8 mouse cellular contexts compared by ENCODE assay signal in genomic region chr8:124925544-124926266, GRCm38 (mm10). TPM values are rescaled to one million over a fixed set of nuclear protein-coding genes. Genes with fewer than 3 reads are reported as not detected.
DNase-seq lines count a peak whose midpoint lies in the region; ATAC-seq and TF ChIP-seq lines count a peak whose summit lies in the region.

No protein-coding gene starts in this region.

- H3K27me3 ChIP-seq in heart, embryonic 15.5 days = no peaks in the 10 kb centered on the region
- H3K27me3 ChIP-seq in liver, postnatal 0 days (ENCODE audit: insufficient read depth, low read length) = no peaks in the 10 kb centered on the region

- H3K36me3 ChIP-seq in heart, embryonic 15.5 days = no peaks in the 10 kb centered on the region
- H3K36me3 ChIP-seq in liver, postnatal 0 days (replicated peaks; ENCODE audit: insufficient read depth, low read length) = no peaks in the 10 kb centered on the region

- no peak for DNase-seq in heart, postnatal 36 days
- DNase-seq in 3T3-L1 (ENCODE audit: low read depth, low spot score) = peak; percentile 52
- DNase-seq in liver, postnatal 0 days = peak; percentile 25
- no peak for DNase-seq in frontal cortex, postnatal 14 days (ENCODE audit: low spot score in 2 of 2)
- DNase-seq in gastrocnemius, postnatal 36 days = no peak

- no peak for ATAC-seq in heart, embryonic 15.5 days (replicated peaks; ENCODE audit: insufficient number of reproducible peaks, insufficient read depth, low FRiP score, low read depth)
- ATAC-seq in liver, postnatal 0 days = peak; percentile 57
- no peak for ATAC-seq in erythroid progenitor cell, adult 5-6 weeks (replicated peaks; ENCODE audit: low FRiP score, poor library complexity, severe bottlenecking)

- 28% methylated on average over 14 of the region's 14 CpGs for WGBS in heart, embryonic 15.5 days
- 21% methylated on average over 14 of the region's 14 CpGs for WGBS in bone marrow, adult 2 months
- WGBS in liver, postnatal 0 days (ENCODE audit: insufficient replicate concordance) = 25% methylated on average over 14 of the region's 14 CpGs

- H3K27ac ChIP-seq in heart, embryonic 15.5 days = peak overlapping the region; percentile 85
- 0 out of 2 replicates have a peak overlapping the region, but pooled peaks have one; percentile 4 for H3K27ac ChIP-seq in bone marrow, adult 2 months (ENCODE audit: control insufficient read depth, insufficient read depth, low read depth, low read length, poor library complexity)
- peak overlapping the region; percentile 26; the same call in 1 of the 2 replicates for H3K27ac ChIP-seq in liver, postnatal 0 days (ENCODE audit: low read depth)

- no peak overlapping the region for H3K4me3 ChIP-seq in heart, embryonic 15.5 days
- no peak overlapping the region for H3K4me3 ChIP-seq in bone marrow, adult 2 months (replicated peaks; ENCODE audit: control insufficient read depth, low read depth, low read length)
- no peak overlapping the region for H3K4me3 ChIP-seq in liver, postnatal 0 days (ENCODE audit: low read depth, low read length)

- H3K9ac ChIP-seq in heart, embryonic 15.5 days = 0 out of 2 replicates have a peak overlapping the region, but pooled peaks have one; percentile 15
- H3K9ac ChIP-seq in liver, postnatal 0 days (replicated peaks) = no peak overlapping the region

- H3K4me1 ChIP-seq in heart, embryonic 15.5 days (replicated peaks) = peaks cover 90% of the 10 kb centered on the region
- H3K4me1 ChIP-seq in bone marrow, adult 2 months (ENCODE audit: control insufficient read depth, insufficient read depth, low read length) = peaks cover 27% of the 10 kb centered on the region
- peaks cover 70% of the 10 kb centered on the region for H3K4me1 ChIP-seq in liver, postnatal 0 days (ENCODE audit: insufficient read depth)

- no peak for TF ChIP-seq POLR2A in bone marrow, adult 2 months (IDR thresholded peaks at IDR 0.05; ENCODE audit: borderline replicate concordance, control insufficient read depth, low read depth, low read length)

- no peak for TF ChIP-seq CTCF in bone marrow, adult 2 months (IDR thresholded peaks at IDR 0.05; ENCODE audit: control insufficient read depth, insufficient read depth, low read length)
- no peak for TF ChIP-seq CTCF in liver, postnatal 0 days (IDR thresholded peaks at IDR 0.05; ENCODE audit: low read depth)

- no peaks in the 10 kb centered on the region for H3K9me3 ChIP-seq in heart, embryonic 15.5 days (replicated peaks)
- H3K9me3 ChIP-seq in liver, postnatal 0 days (ENCODE audit: low read length) = no peaks in the 10 kb centered on the region

- intact Hi-C loops in heart, postnatal 36 days (cut with DNase I) = no loop called here
- intact Hi-C loops in gastrocnemius, postnatal 36 days (cut with DNase I) = no loop called here

- H3K4me2 ChIP-seq in heart, embryonic 15.5 days = peak overlapping the region; percentile 21; the same call in 1 of the 2 replicates
- H3K4me2 ChIP-seq in liver, postnatal 0 days (ENCODE audit: low read depth, low read length) = no peak overlapping the region

- TF ChIP-seq EP300 in liver, postnatal 0 days (IDR thresholded peaks at IDR 0.05; ENCODE audit: low read depth) = no peak; the same call in 1 of the 2 replicates

RNA-seq across cellular contexts. Expression of gene Egln1, which starts 23.4 kb away (rescaled TPM):
- polyA plus RNA-seq in heart, embryonic 15.5 days (2015; fragmentation: Nextera tagmentation; extraction: Ambion mirVana) = 16.7 and 18.4 TPM in 2 replicates
- 100 to 1,000 TPM; 294 to 306 TPM for total RNA-seq in heart, postnatal 36 days (2021)
- 4.3 and 7.1 TPM in 2 replicates for polyA plus RNA-seq in bone marrow, adult 2 months (2011; ENCODE audit: insufficient read depth, insufficient read length, low replicate concordance, missing spikeins)
- polyA plus RNA-seq in liver, postnatal 0 days (2015; fragmentation: Nextera tagmentation; extraction: Ambion mirVana) = 3.2 and 3.3 TPM in 2 replicates
- total RNA-seq in gastrocnemius, postnatal 36 days (2021) = 100 to 1,000 TPM; 140 to 151 TPM
- total RNA-seq in erythroid progenitor cell, adult 5-6 weeks (2015; ENCODE audit: low replicate concordance) = 2.5 and 5.4 TPM in 2 replicates
- 2.2 and 2.9 TPM in 2 replicates for total RNA-seq in erythroid progenitor cell, adult 5-6 weeks (2017; ENCODE audit: low replicate concordance)

RNA-seq across cellular contexts. Expression of gene Sprtn, which starts 28.0 kb away (rescaled TPM):
- 7.2 and 9.6 TPM in 2 replicates for polyA plus RNA-seq in heart, embryonic 15.5 days (2015; fragmentation: Nextera tagmentation; extraction: Ambion mirVana)
- total RNA-seq in heart, postnatal 36 days (2021) = 10 to 100 TPM; 12.2 to 12.8 TPM
- 11.8 and 13.8 TPM in 2 replicates for polyA plus RNA-seq in bone marrow, adult 2 months (2011; ENCODE audit: insufficient read depth, insufficient read length, low replicate concordance, missing spikeins)
- 3.7 and 4.0 TPM in 2 replicates for polyA plus RNA-seq in liver, postnatal 0 days (2015; fragmentation: Nextera tagmentation; extraction: Ambion mirVana)
- 1 to 10 TPM; 5.0 to 6.9 TPM for total RNA-seq in gastrocnemius, postnatal 36 days (2021)
- 15.9 and 17.7 TPM in 2 replicates for total RNA-seq in erythroid progenitor cell, adult 5-6 weeks (2015; ENCODE audit: low replicate concordance)
- total RNA-seq in erythroid progenitor cell, adult 5-6 weeks (2017; ENCODE audit: low replicate concordance) = 16.6 and 20.2 TPM in 2 replicates

RNA-seq across cellular contexts. Expression of gene Exoc8, which starts 28.2 kb away (rescaled TPM):
- polyA plus RNA-seq in heart, embryonic 15.5 days (2015; fragmentation: Nextera tagmentation; extraction: Ambion mirVana) = 6.5 and 7.6 TPM in 2 replicates
- total RNA-seq in heart, postnatal 36 days (2021) = 10 to 100 TPM; 18.5 to 22.8 TPM
- polyA plus RNA-seq in bone marrow, adult 2 months (2011; ENCODE audit: insufficient read depth, insufficient read length, low replicate concordance, missing spikeins) = 6.0 and 13.3 TPM in 2 replicates
- 2.7 and 2.8 TPM in 2 replicates for polyA plus RNA-seq in liver, postnatal 0 days (2015; fragmentation: Nextera tagmentation; extraction: Ambion mirVana)
- 1 to 10 TPM; 6.3 to 8.0 TPM for total RNA-seq in gastrocnemius, postnatal 36 days (2021)
- total RNA-seq in erythroid progenitor cell, adult 5-6 weeks (2015; ENCODE audit: low replicate concordance) = 1.8 and 7.1 TPM in 2 replicates
- total RNA-seq in erythroid progenitor cell, adult 5-6 weeks (2017; ENCODE audit: low replicate concordance) = 7.9 and 11.4 TPM in 2 replicates

Comparison
In these comparisons a context has a peak if more than half of its experiments do, and no peak if none do; other contexts are left out.
1. H3K27ac ChIP-seq: peak in every context shown above with its lines; median percentile 85 in heart, embryonic 15.5 days; 26 in liver, postnatal 0 days; 4 in bone marrow, adult 2 months.
2. DNase-seq: peak in 3T3-L1 (single experiment) and liver, postnatal 0 days (single experiment); none in heart, postnatal 36 days (0 of 2), frontal cortex, postnatal 14 days (0 of 2) and gastrocnemius, postnatal 36 days (0 of 2).
3. RNA of gene Egln1, which starts 23.4 kb away (total RNA-seq): 294 to 306 TPM in heart, postnatal 36 days and 140 to 151 TPM in gastrocnemius, postnatal 36 days; 2.2 to 5.4 TPM in erythroid progenitor cell, adult 5-6 weeks; every median in the first group is over 10 times any median in the second.